Mouse (Mus musculus) cerebellum, adult 2 months (tissue): ENCODE data around the gene Gm49387. TPM values are rescaled to one million over a fixed set of nuclear protein-coding genes. Genes with fewer than 3 reads are reported as not detected.
A peak's percentile ranks its signal among the peaks of the same experiment; 100 is the strongest.
"Not testable (repeated sequence)": the region's sequence is repeated elsewhere in the genome, so short reads cannot be mapped to it uniquely, and the experiment has no call there.

Source experiments
- DNase-seq, 2 experiments: peaks; one replicate each; pipeline ENCODE4 v3.0.0; 2021
- H3K27ac ChIP-seq: fragments of 200-500 bp; 2 replicates; pipeline ENCODE4 v1.5.1; 2012; ENCODE audit warnings: low read length, control low read depth, inconsistent platforms; ENCODE audit not compliant: insufficient read depth
- H3K27me3 ChIP-seq: fragments of 200-500 bp; 2 replicates; pipeline ENCODE4 v1.6.1; 2012; ENCODE audit warnings: inconsistent platforms, mild to moderate bottlenecking, low read length, moderate library complexity; ENCODE audit not compliant: control insufficient read depth, insufficient read depth
- H3K4me1 ChIP-seq: fragments of 200-500 bp; 2 replicates; pipeline ENCODE4 v1.6.1; 2011; ENCODE audit warnings: low read length; ENCODE audit not compliant: control insufficient read depth, insufficient read depth
- H3K4me3 ChIP-seq: fragments of 200-500 bp; replicated peaks from 2 replicates; pipeline ENCODE3; 2011; ENCODE audit warnings: mild to moderate bottlenecking, low read depth, low read length, control low read depth; ENCODE audit not compliant: insufficient read depth
- CTCF ChIP-seq: fragments of 200-500 bp; IDR thresholded peaks from 2 replicates; pipeline ENCODE4 v1.5.1; 2011; ENCODE audit warnings: low read depth, mild to moderate bottlenecking, control low read depth, low read length, moderate library complexity, borderline replicate concordance; ENCODE audit not compliant: insufficient read depth
- POLR2A ChIP-seq: fragments of 200-500 bp; IDR thresholded peaks from 2 replicates; pipeline ENCODE4 v1.6.1; 2011; ENCODE audit warnings: low read length, control low read depth, borderline replicate concordance; ENCODE audit not compliant: insufficient read depth
- WGBS: fragments of 180-500 bp; shearing (Covaris S2); methylation state at CpG from one replicate; pipeline ENCODE4 v1.1.7; 2018; 5-methylcytosine and 5-hydroxymethylcytosine counted together
- polyA plus RNA-seq: library from polyadenylated mRNA; depleted of rRNA; stranded (reverse); fragments of >200 nt; gene quantifications from 2 replicates; pipeline ENCODE4 v1.2.3, GENCODE M21; 2012

Gene Gm49387
- polyA plus RNA-seq, 1 experiment = not detected

DNA sequence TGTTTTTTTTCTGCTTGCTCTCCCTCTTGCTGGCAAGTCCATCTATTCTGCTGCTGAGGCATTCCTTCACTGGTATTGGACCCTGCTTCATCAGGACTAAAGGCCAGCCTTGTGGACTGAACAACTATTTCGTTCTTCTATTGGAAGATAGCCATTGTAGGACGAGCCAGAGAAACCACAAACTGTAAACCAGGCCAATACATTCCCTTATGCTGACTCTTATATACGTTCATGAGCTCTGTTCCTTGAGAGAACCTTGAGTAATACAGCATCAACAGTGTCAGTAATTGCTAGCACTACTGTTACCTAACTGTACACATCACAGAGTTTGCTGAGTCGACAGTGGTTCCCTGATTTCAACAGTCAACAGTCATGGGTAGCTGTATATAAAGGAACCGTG, 27.0 kb downstream of the Gm49387 start:
- Histone ChIP-seq H3K27ac (no peak overlapping the region), H3K4me3 (no peak overlapping the region), H3K4me1 (no peaks in the 10 kb centered on the region; the same call in 1 of the 2 replicates), H3K27me3 (no peaks in the 10 kb centered on the region)
- no peak for TF ChIP-seq CTCF
- TF ChIP-seq POLR2A = no peak
- 79% methylated on average over 5 of the region's 5 CpGs for WGBS
- DNase-seq = no peak

DNA sequence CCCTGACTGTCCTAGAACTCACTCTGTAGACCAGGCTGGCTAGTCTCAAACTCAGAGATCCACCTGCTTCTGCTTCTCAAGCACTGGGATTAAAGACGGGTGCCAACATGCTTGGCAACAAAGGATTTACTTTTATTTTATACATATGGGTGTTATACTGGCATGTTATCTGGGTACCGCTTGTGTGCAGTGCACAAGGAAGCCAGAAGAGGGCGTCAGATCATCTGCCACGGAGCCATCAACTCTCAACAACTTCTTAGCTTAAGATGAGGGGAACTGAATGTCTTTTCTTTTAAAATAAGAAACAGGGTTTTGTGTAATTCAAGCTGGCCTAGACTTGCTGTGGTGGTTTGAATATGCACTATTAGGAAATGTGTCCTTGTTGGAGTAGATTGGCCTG, 28.7 kb downstream of the Gm49387 start:
- DNase-seq = no peak
- H3K27ac ChIP-seq = no peak overlapping the region
- 63% methylated on average over 4 of the region's 4 CpGs for WGBS
- TF ChIP-seq CTCF (no peak), POLR2A (no peak)
- no peaks in the 10 kb centered on the region for H3K4me1 ChIP-seq
- no peak overlapping the region for H3K4me3 ChIP-seq
- H3K27me3 ChIP-seq = no peaks in the 10 kb centered on the region

DNA sequence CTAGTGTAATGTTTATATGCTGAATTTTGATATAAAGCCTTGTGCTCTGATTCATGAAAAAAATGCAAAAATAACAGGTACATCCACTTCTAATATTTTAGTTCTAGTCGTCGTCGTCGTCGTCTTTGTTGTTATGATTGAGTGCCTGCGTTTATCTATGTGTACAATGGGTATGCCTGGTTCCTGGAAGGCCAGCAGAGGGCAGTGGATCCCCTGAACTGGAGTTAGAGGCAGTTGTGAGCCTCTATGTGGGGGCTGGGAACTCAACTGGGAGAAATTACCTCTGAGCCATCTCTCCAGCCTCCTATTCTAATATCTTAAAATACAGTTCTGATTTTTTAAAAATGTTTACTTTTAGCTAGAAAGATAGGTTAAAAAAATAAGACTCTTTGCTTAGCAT, 35.2 kb downstream of the Gm49387 start:
- no peaks in the 10 kb centered on the region for H3K4me1 ChIP-seq
- H3K27ac ChIP-seq = no peak overlapping the region
- no peak for TF ChIP-seq POLR2A
- TF ChIP-seq CTCF = peak; percentile 42
- H3K27me3 ChIP-seq = no peaks in the 10 kb centered on the region; the same call in 1 of the 2 replicates
- 60% methylated on average over 6 of the region's 6 CpGs for WGBS
- H3K4me3 ChIP-seq = no peak overlapping the region
- no peak for DNase-seq

DNA sequence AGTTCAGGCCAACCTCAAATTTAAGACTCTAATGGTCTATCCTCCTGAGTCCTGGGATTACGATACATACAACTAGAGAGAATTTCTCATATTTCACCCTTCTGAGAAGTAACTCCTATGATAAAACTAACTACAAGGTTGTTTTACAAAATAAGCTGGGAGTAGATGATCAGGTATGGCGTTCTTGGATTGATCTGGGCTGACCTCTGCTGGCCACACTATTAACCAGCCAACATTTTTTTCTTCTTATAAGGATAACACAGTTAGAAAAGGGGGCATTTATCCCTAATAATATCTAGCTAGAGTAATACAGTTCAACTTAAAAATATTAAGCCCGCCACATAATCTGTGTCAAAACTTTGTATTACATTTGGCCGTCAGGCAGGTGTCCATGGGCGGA, 35.8 kb downstream of the Gm49387 start:
- no peak overlapping the region for H3K4me3 ChIP-seq
- no peak overlapping the region for H3K27ac ChIP-seq
- H3K4me1 ChIP-seq = no peaks in the 10 kb centered on the region
- H3K27me3 ChIP-seq = no peaks in the 10 kb centered on the region; the same call in 1 of the 2 replicates
- TF ChIP-seq CTCF = peak; percentile 30; the same call in 1 of the 2 replicates
- no peak for TF ChIP-seq POLR2A
- 84% methylated on average over 5 of the region's 5 CpGs for WGBS
- peak; percentile 10 to 25 for DNase-seq

DNA sequence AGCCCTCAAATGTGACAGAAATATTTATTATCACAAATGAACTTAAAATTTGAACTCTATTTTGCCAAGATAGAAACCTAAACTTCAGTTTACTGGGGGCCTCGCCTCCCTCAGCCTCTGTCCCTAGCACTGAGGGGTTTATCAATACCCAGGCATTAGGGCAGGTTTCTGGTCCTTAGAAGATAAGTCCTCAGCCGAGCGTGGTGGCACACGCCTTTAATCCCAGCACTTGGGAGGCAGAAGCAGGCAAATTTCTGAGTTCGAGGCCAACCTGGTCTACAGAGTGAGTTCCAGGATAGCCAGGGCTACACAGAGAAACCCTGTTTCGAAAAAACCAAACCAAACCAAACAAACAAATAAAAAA, 38.1 kb downstream of the Gm49387 start:
- not testable (repeated sequence) for H3K4me3 ChIP-seq, H3K27me3 ChIP-seq, H3K4me1 ChIP-seq, H3K27ac ChIP-seq, DNase-seq
- 91% methylated on average over 6 of the region's 6 CpGs for WGBS

DNA sequence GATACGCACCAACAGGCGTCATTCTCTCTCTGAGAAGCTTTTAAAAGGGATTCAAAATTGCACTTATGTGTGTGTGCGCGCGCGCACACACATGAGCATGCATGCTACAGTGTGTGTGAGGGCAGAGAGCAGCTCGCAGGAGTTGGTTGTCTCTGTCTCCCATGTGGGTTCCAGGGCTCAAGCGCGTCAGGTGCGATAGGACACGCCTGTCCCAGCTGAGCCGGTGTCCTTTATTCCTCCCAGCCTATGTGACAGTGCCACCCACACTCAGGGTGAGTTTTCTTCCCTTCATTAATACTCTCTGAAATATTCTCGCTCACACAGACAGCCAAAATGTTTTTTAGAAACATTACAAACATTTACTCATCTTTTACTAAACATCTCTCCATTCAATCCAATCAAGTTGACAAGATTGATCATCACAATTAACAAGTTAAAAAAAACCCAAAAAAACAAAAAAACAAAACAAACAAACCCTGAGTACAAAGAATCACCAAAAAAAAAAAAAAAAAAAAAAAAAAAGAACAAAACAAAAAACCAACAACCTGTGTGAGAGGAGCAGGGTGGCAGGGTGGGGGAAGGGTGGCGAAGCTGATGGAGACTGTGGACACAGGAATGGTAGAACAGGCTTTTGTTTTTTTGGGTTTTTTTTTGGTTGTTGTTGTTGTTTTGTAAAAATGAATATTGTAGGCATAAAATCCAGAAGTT, 38.6 kb downstream of the Gm49387 start:
- Histone ChIP-seq H3K27me3 (no peaks in the 10 kb centered on the region; the same call in 1 of the 2 replicates), H3K4me3 (no peak overlapping the region), H3K4me1 (no peaks in the 10 kb centered on the region), H3K27ac (no peak overlapping the region)
- WGBS = 94% methylated on average over 14 of the region's 14 CpGs
- no peak for DNase-seq
- TF ChIP-seq CTCF = no peak
- TF ChIP-seq POLR2A = no peak

DNA sequence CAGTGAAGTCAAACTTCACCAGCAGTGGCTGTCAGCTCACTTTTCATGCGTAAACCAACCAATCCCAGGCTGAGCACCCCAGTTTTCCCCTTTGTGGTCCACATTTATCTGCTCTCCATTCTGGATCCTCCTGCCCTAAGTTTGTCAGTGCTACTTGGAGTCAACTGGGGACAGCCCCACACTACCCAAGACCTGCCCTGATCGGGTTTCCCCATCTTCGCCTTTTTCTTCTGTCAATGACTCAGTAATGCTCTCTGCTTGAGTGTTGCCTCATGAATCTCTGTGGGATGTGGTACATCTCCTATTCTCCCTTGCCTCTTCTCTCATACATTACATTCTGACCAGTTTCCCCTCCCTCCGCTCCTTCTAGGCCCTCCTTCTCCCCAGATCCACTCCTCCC, 43.2 kb downstream of the Gm49387 start:
- Histone ChIP-seq H3K27ac (no peak overlapping the region), H3K4me1 (no peaks in the 10 kb centered on the region), H3K4me3 (no peak overlapping the region), H3K27me3 (no peaks in the 10 kb centered on the region; the same call in 1 of the 2 replicates)
- WGBS = 93% methylated on average over 4 of the region's 4 CpGs
- no peak for DNase-seq
- TF ChIP-seq CTCF (no peak), POLR2A (no peak)

DNA sequence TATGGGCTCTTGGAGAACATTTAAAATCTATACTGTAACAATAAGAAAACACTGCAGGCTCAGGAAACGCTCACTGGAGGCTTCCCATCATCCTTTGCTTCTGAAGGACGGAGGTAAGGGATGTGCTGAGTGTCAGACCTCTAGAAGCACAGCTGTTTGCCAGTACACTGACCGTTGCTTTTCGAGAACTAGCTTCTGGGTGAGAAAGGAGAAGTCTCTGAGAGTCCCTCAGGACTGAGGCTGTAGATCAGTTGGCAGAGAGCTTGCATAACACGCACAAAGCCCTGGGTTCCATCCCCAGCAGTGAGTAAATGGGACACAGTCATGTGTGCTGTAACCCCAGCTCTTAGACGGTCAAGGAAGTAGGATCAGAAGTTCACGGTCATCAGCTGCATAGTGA, 44.3 kb downstream of the Gm49387 start:
- no peaks in the 10 kb centered on the region for H3K27me3 ChIP-seq
- H3K4me3 ChIP-seq = no peak overlapping the region
- no peaks in the 10 kb centered on the region for H3K4me1 ChIP-seq
- 80% methylated on average over 7 of the region's 7 CpGs for WGBS
- DNase-seq = no peak
- no peak overlapping the region for H3K27ac ChIP-seq
- TF ChIP-seq CTCF (no peak), POLR2A (no peak)
